In genomic region chr12:79135105-79135504, GRCm38 (mm10) we compare ENCODE assay signal across 23 mouse cellular contexts. TPM values are rescaled to one million over a fixed set of nuclear protein-coding genes. Genes with fewer than 3 reads are reported as not detected.
DNase-seq lines count a peak whose midpoint lies in the region; ATAC-seq and TF ChIP-seq lines count a peak whose summit lies in the region.
"Had no signal": no experiment of that assay in that cellular context is flagged by ENCODE, and none has a peak within 500 bp of the region (broad histone marks: within the 10 kb centered on the region; RNA-seq: fewer than 3 reads in every experiment).

No protein-coding gene starts in this region.

- ATAC-seq in frontal cortex, adult (ENCODE audit: low TSS enrichment), result peak; percentile 38
- ATAC-seq in embryonic facial prominence, embryonic 15.5 days (ENCODE audit: insufficient number of reproducible peaks, low FRiP score, low TSS enrichment, low read depth), result 0 out of 2 replicates have a peak, but pooled peaks have one; percentile 43
- ATAC-seq in erythroblast, adult 5-6 weeks (replicated peaks; ENCODE audit: low FRiP score, poor library complexity, severe bottlenecking), result no peak
- ATAC-seq: forebrain, embryonic 14.5 days had no signal

- no peak overlapping the region for H3K27ac ChIP-seq in embryonic facial prominence, embryonic 15.5 days (replicated peaks)
- H3K27ac ChIP-seq: gastrocnemius, adult 2 months; heart, embryonic 13.5 days; hindbrain, embryonic 14.5 days; limb, embryonic 15.5 days; liver, embryonic 15.5 days; macrophage; midbrain, embryonic 10.5 days had no signal

- no peak for TF ChIP-seq CTCF in C2C12 (IDR thresholded peaks at IDR 0.05; ENCODE audit: control insufficient read depth, insufficient read depth, insufficient read length)

- H3K27me3 ChIP-seq in C2C12 (ENCODE audit: control insufficient read depth, insufficient read depth, insufficient read length), result peaks cover 18% of the 10 kb centered on the region
- peaks cover 32% of the 10 kb centered on the region for H3K27me3 ChIP-seq in embryonic facial prominence, embryonic 15.5 days

- no peaks in the 10 kb centered on the region for H3K36me3 ChIP-seq in C2C12 (ENCODE audit: control insufficient read depth, insufficient read depth)
- no peaks in the 10 kb centered on the region for H3K36me3 ChIP-seq in embryonic facial prominence, embryonic 15.5 days
- H3K36me3 ChIP-seq: heart, embryonic 13.5 days; limb, embryonic 15.5 days; liver, embryonic 15.5 days; midbrain, embryonic 10.5 days had no signal

- no peak overlapping the region for H3ac ChIP-seq in C2C12 (ENCODE audit: control insufficient read depth, insufficient read length, low read depth)

- H3K79me3 ChIP-seq in C2C12 (ENCODE audit: low read depth), result no peaks in the 10 kb centered on the region

- H3K79me2 ChIP-seq in C2C12 (ENCODE audit: control insufficient read depth, insufficient read depth), result no peaks in the 10 kb centered on the region

- no peak overlapping the region for H3K4me3 ChIP-seq in C2C12 (ENCODE audit: insufficient read depth, poor library complexity, severe bottlenecking)
- no peak overlapping the region for H3K4me3 ChIP-seq in embryonic facial prominence, embryonic 15.5 days (replicated peaks)
- H3K4me3 ChIP-seq: erythroblast, embryonic 14.5 days; gastrocnemius, adult 2 months; heart, embryonic 13.5 days; limb, embryonic 15.5 days; liver, embryonic 15.5 days; midbrain, embryonic 10.5 days had no signal

- 25% methylated on average over 4 of the region's 4 CpGs for WGBS in embryonic facial prominence, embryonic 15.5 days

- peaks cover 17% of the 10 kb centered on the region for H3K4me1 ChIP-seq in embryonic facial prominence, embryonic 15.5 days

- DNase-seq in frontal cortex, postnatal 25 days (ENCODE audit: low spot score in 2 of 2), result no peak
- peak; percentile 19 for DNase-seq in left cerebral cortex, adult 11 months (ENCODE audit: low spot score)
- DNase-seq in left cerebral cortex, adult 8-10 months (ENCODE audit: low spot score in 2 of 2), result no peak
- DNase-seq in cerebellum, adult 11-12 months, result no peak
- DNase-seq: adrenal gland, adult 8-10 months; cerebellum, postnatal 10 days; gastrocnemius, adult 2 months; heart, postnatal 36 days; layer of hippocampus, adult 9-11 months; thymus, postnatal 14 days had no signal

- H3K9ac ChIP-seq in embryonic facial prominence, embryonic 15.5 days, result no peak overlapping the region
- H3K9ac ChIP-seq: heart, embryonic 13.5 days; hindbrain, embryonic 14.5 days; limb, embryonic 15.5 days; liver, embryonic 15.5 days had no signal

- no peak overlapping the region for H3K4me2 ChIP-seq in embryonic facial prominence, embryonic 15.5 days (replicated peaks)
- H3K4me2 ChIP-seq: heart, embryonic 13.5 days; hindbrain, embryonic 14.5 days; limb, embryonic 15.5 days; liver, embryonic 15.5 days had no signal

- no peaks in the 10 kb centered on the region for H3K9me3 ChIP-seq in embryonic facial prominence, embryonic 15.5 days (replicated peaks)
- H3K9me3 ChIP-seq: heart, embryonic 13.5 days; limb, embryonic 15.5 days; liver, embryonic 15.5 days; midbrain, embryonic 10.5 days had no signal

TF ChIP-seq in C2C12, 6 proteins besides CTCF, POLR2A, EP300 and RAD21:
- TF ChIP-seq FOSL1 (IDR thresholded peaks at IDR 0.05; ENCODE audit: insufficient read depth, low read length, poor library complexity, severe bottlenecking) (no peak), USF1 (IDR thresholded peaks at IDR 0.05; ENCODE audit: low read depth) (peak; percentile 71), MYOG (IDR thresholded peaks at IDR 0.05; ENCODE audit: control insufficient read depth, extremely low read depth, insufficient read length) (no peak)

RNA-seq across cellular contexts. Expression of gene Arg2, which starts 4.5 kb away (rescaled TPM):
- total RNA-seq in left cerebral cortex, adult 8-10 months (2022), result 1 to 10 TPM; 4.5 to 5.7 (median 5.6) TPM
- 0.15 TPM for polyA plus RNA-seq in C2C12 (2012; fragmentation: generic; extraction: Trizol)
- polyA plus RNA-seq in embryonic facial prominence, embryonic 15.5 days (2015; fragmentation: Nextera tagmentation; extraction: Ambion mirVana), result 5.5 and 7.4 TPM in 2 replicates
- 0.77 and 2.3 TPM in 2 replicates for total RNA-seq in erythroblast, adult 5-6 weeks (2015; ENCODE audit: low replicate concordance)
- total RNA-seq in erythroblast, adult 5-6 weeks (2017; ENCODE audit: low replicate concordance), result 0.43 and 1.1 TPM in 2 replicates
- total RNA-seq: gastrocnemius, adult 2 months; granulocyte monocyte progenitor cell, adult 5-6 weeks; heart, postnatal 36 days had no signal
- polyA plus RNA-seq: erythroblast, embryonic 14.5 days had no signal

RNA-seq across cellular contexts. Expression of gene Vti1b, which starts 37.4 kb away (rescaled TPM):
- 100 to 1,000 TPM; 236 to 253 (median 243) TPM for total RNA-seq in left cerebral cortex, adult 8-10 months (2022)
- polyA plus RNA-seq in C2C12 (2012; fragmentation: generic; extraction: Trizol), result 66.4 TPM
- 98.3 and 107 TPM in 2 replicates for polyA plus RNA-seq in embryonic facial prominence, embryonic 15.5 days (2015; fragmentation: Nextera tagmentation; extraction: Ambion mirVana)
- total RNA-seq in erythroblast, adult 5-6 weeks (2015; ENCODE audit: low replicate concordance), result 3.1 and 9.2 TPM in 2 replicates
- 31.4 and 41.3 TPM in 2 replicates for total RNA-seq in erythroblast, adult 5-6 weeks (2017; ENCODE audit: low replicate concordance)

RNA-seq across cellular contexts. Expression of gene Pigh, which starts 45.7 kb away (rescaled TPM):
- total RNA-seq in left cerebral cortex, adult 8-10 months (2022), result 10 to 100 TPM in 2 of 4 experiments, 1 to 10 TPM in 2; 8.1 to 12.4 (median 9.7) TPM
- polyA plus RNA-seq in C2C12 (2012; fragmentation: generic; extraction: Trizol), result 2.7 TPM
- 32.6 and 34.8 TPM in 2 replicates for polyA plus RNA-seq in embryonic facial prominence, embryonic 15.5 days (2015; fragmentation: Nextera tagmentation; extraction: Ambion mirVana)
- 3.1 and 8.4 TPM in 2 replicates for total RNA-seq in erythroblast, adult 5-6 weeks (2015; ENCODE audit: low replicate concordance)
- total RNA-seq in erythroblast, adult 5-6 weeks (2017; ENCODE audit: low replicate concordance), result 1.5 and 2.2 TPM in 2 replicates
- polyA plus RNA-seq: erythroblast, embryonic 14.5 days had no signal

RNA-seq across cellular contexts. Expression of gene Rdh11, which starts 57.0 kb away (rescaled TPM):
- 10 to 100 TPM; 23.6 to 29.3 (median 24.5) TPM for total RNA-seq in left cerebral cortex, adult 8-10 months (2022)
- 14.0 TPM for polyA plus RNA-seq in C2C12 (2012; fragmentation: generic; extraction: Trizol)
- 23.7 and 24.8 TPM in 2 replicates for polyA plus RNA-seq in embryonic facial prominence, embryonic 15.5 days (2015; fragmentation: Nextera tagmentation; extraction: Ambion mirVana)
- 4.4 and 5.2 TPM in 2 replicates for total RNA-seq in erythroblast, adult 5-6 weeks (2015; ENCODE audit: low replicate concordance)
- 6.4 and 6.6 TPM in 2 replicates for total RNA-seq in erythroblast, adult 5-6 weeks (2017; ENCODE audit: low replicate concordance)

Comparison
In these comparisons a context has a peak if more than half of its experiments do, and no peak if none do; other contexts are left out.
1. RNA of gene Vti1b, which starts 37.4 kb away (total RNA-seq): 236 to 253 TPM in left cerebral cortex, adult 8-10 months; 3.1 to 41.3 TPM in erythroblast, adult 5-6 weeks; every median in the first group is over 4 times any median in the second.